ENCODE assay signal across 13 mouse cellular contexts in genomic region chr11:109476653-109477052, GRCm38 (mm10). TPM values are rescaled to one million over a fixed set of nuclear protein-coding genes. Genes with fewer than 3 reads are reported as not detected.
DNase-seq lines count a peak whose midpoint lies in the region; ATAC-seq and TF ChIP-seq lines count a peak whose summit lies in the region.
"Had no signal": no experiment of that assay in that cellular context is flagged by ENCODE, and none has a peak within 500 bp of the region (broad histone marks: within the 10 kb centered on the region; RNA-seq: fewer than 3 reads in every experiment).

No protein-coding gene starts in this region.

- H3K27me3 ChIP-seq in forebrain, embryonic 10.5 days (ENCODE audit: poor library complexity, severe bottlenecking): peaks cover 13% of the 10 kb centered on the region; the same call in 1 of the 2 replicates
- H3K27me3 ChIP-seq in forebrain, embryonic 16.5 days (replicated peaks; ENCODE audit: control insufficient read depth, insufficient read depth, low read length): no peaks in the 10 kb centered on the region
- H3K27me3 ChIP-seq in CH12.LX (replicated peaks): no peaks in the 10 kb centered on the region
- H3K27me3 ChIP-seq in hindbrain, embryonic 12.5 days: peaks cover 7% of the 10 kb centered on the region
- no peaks in the 10 kb centered on the region for H3K27me3 ChIP-seq in liver, embryonic 15.5 days

- H3K9ac ChIP-seq in forebrain, embryonic 16.5 days (replicated peaks; ENCODE audit: low read depth, low read length): no peak overlapping the region
- no peak overlapping the region for H3K9ac ChIP-seq in CH12.LX (ENCODE audit: insufficient read depth, low read depth)
- no peak overlapping the region for H3K9ac ChIP-seq in hindbrain, embryonic 12.5 days
- no peak overlapping the region for H3K9ac ChIP-seq in liver, embryonic 15.5 days
- H3K9ac ChIP-seq: kidney, embryonic 15.5 days had no signal

- WGBS in forebrain, embryonic 10.5 days: 41% methylated on average over 6 of the region's 6 CpGs
- WGBS in forebrain, embryonic 16.5 days: 24% methylated on average over 6 of the region's 6 CpGs
- WGBS in hindbrain, embryonic 12.5 days: 31% methylated on average over 6 of the region's 6 CpGs
- WGBS in liver, embryonic 15.5 days (ENCODE audit: insufficient replicate concordance): 23% methylated on average over 6 of the region's 6 CpGs

- no peak for TF ChIP-seq POLR2A in CH12.LX (IDR thresholded peaks at IDR 0.05; ENCODE audit: low read depth, low read length)

- no peak for DNase-seq in forebrain, embryonic 10.5 days (ENCODE audit: extremely low spot score, low spot score)
- peak; percentile 28 for DNase-seq in CH12.LX (ENCODE audit: extremely low read depth)
- no peak for DNase-seq in right cerebral cortex, postnatal 36 days (ENCODE audit: low spot score in 2 of 2)
- no peak for DNase-seq in lung, postnatal 14 days
- no peak for DNase-seq in adrenal gland, adult 18-20 months (ENCODE audit: low spot score in 2 of 2)
- DNase-seq: cerebellum, postnatal 10 days; spleen, adult 18-20 months; thymus, postnatal 25 days had no signal

- peak overlapping the region; percentile 85 for H3K27ac ChIP-seq in forebrain, embryonic 10.5 days
- H3K27ac ChIP-seq in forebrain, embryonic 16.5 days (ENCODE audit: low read length): no peak overlapping the region; the same call in 1 of the 2 replicates
- H3K27ac ChIP-seq in CH12.LX (ENCODE audit: insufficient read depth, low read depth): no peak overlapping the region
- H3K27ac ChIP-seq in hindbrain, embryonic 12.5 days: peak overlapping the region; percentile 64
- peak overlapping the region; percentile 66 for H3K27ac ChIP-seq in liver, embryonic 15.5 days (replicated peaks)
- H3K27ac ChIP-seq: kidney, embryonic 15.5 days; stomach, postnatal 0 days had no signal

- no peak for TF ChIP-seq RAD21 in CH12.LX (IDR thresholded peaks at IDR 0.05; ENCODE audit: low read depth, low read length)

- peaks cover 2% of the 10 kb centered on the region; the same call in 1 of the 2 replicates for H3K79me2 ChIP-seq in CH12.LX (replicated peaks; ENCODE audit: control insufficient read depth, extremely low read depth, insufficient read depth, poor library complexity, severe bottlenecking)

- ATAC-seq in forebrain, embryonic 16.5 days: no peak
- no peak for ATAC-seq in hindbrain, embryonic 12.5 days (ENCODE audit: low FRiP score)
- no peak for ATAC-seq in liver, embryonic 15.5 days (ENCODE audit: insufficient read depth)

- dilution Hi-C loops in CH12.LX (cut with MboI; ENCODE audit: extremely low pct_ligation_motif_present, extremely low pct_unique_long_range_greater_than_20kb, low sequenced_read_pairs): no loop called here

- TF ChIP-seq EP300 in CH12.LX (IDR thresholded peaks at IDR 0.05; ENCODE audit: low read length): peak; percentile 41; the same call in 1 of the 2 replicates

- in situ Hi-C loops in CH12.LX (cut with MboI; ENCODE audit: low pct_ligation_motif_present, low pct_unique_long_range_greater_than_20kb, low sequenced_read_pairs): no loop called here

- H3K4me2 ChIP-seq in forebrain, embryonic 16.5 days (ENCODE audit: low read length): no peak overlapping the region
- H3K4me2 ChIP-seq in CH12.LX (ENCODE audit: insufficient read depth, low read depth, poor library complexity, severe bottlenecking): 0 out of 2 replicates have a peak overlapping the region, but pooled peaks have one; percentile 5
- no peak overlapping the region for H3K4me2 ChIP-seq in hindbrain, embryonic 12.5 days (replicated peaks)
- no peak overlapping the region for H3K4me2 ChIP-seq in liver, embryonic 15.5 days
- H3K4me2 ChIP-seq: kidney, embryonic 15.5 days had no signal

- H3K9me3 ChIP-seq in forebrain, embryonic 10.5 days: no peaks in the 10 kb centered on the region
- H3K9me3 ChIP-seq in forebrain, embryonic 16.5 days (ENCODE audit: control insufficient read depth, low read length): no peaks in the 10 kb centered on the region
- no peaks in the 10 kb centered on the region for H3K9me3 ChIP-seq in CH12.LX (replicated peaks; ENCODE audit: low read length)
- no peaks in the 10 kb centered on the region for H3K9me3 ChIP-seq in hindbrain, embryonic 12.5 days (replicated peaks)
- no peaks in the 10 kb centered on the region for H3K9me3 ChIP-seq in liver, embryonic 15.5 days (replicated peaks)
- H3K9me3 ChIP-seq: kidney, embryonic 15.5 days had no signal

- H3K4me3 ChIP-seq in forebrain, embryonic 10.5 days: peak overlapping the region; percentile 16; the same call in 1 of the 2 replicates
- no peak overlapping the region for H3K4me3 ChIP-seq in forebrain, embryonic 16.5 days (replicated peaks; ENCODE audit: low read length)
- no peak overlapping the region for H3K4me3 ChIP-seq in CH12.LX (replicated peaks in 1 of 3; ENCODE audit: low read depth in 2 of 3, low read length in 2 of 3, poor library complexity in 1 of 3)
- H3K4me3 ChIP-seq in hindbrain, embryonic 12.5 days: no peak overlapping the region
- H3K4me3 ChIP-seq in liver, embryonic 15.5 days (replicated peaks): no peak overlapping the region
- H3K4me3 ChIP-seq: kidney, embryonic 15.5 days had no signal

- no peaks in the 10 kb centered on the region for H3K36me3 ChIP-seq in forebrain, embryonic 10.5 days (replicated peaks)
- H3K36me3 ChIP-seq in forebrain, embryonic 16.5 days (ENCODE audit: control insufficient read depth, insufficient read depth): no peaks in the 10 kb centered on the region
- H3K36me3 ChIP-seq in CH12.LX (replicated peaks in 1 of 2; ENCODE audit: control insufficient read depth in 1 of 2, insufficient read depth in 1 of 2, low read length in 1 of 2): no peaks in the 10 kb centered on the region
- no peaks in the 10 kb centered on the region for H3K36me3 ChIP-seq in hindbrain, embryonic 12.5 days
- no peaks in the 10 kb centered on the region for H3K36me3 ChIP-seq in liver, embryonic 15.5 days (replicated peaks)
- H3K36me3 ChIP-seq: kidney, embryonic 15.5 days had no signal

- peaks cover 73% of the 10 kb centered on the region for H3K4me1 ChIP-seq in forebrain, embryonic 10.5 days
- peaks cover 16% of the 10 kb centered on the region for H3K4me1 ChIP-seq in forebrain, embryonic 16.5 days (replicated peaks; ENCODE audit: control insufficient read depth, insufficient read depth, low read length)
- H3K4me1 ChIP-seq in CH12.LX (ENCODE audit: control insufficient read depth in 1 of 2, insufficient read depth in 2 of 2): peaks cover 21 to 50% of the 10 kb centered on the region in 2 experiments
- peaks cover 28% of the 10 kb centered on the region for H3K4me1 ChIP-seq in hindbrain, embryonic 12.5 days
- H3K4me1 ChIP-seq in liver, embryonic 15.5 days (replicated peaks): peaks cover 65% of the 10 kb centered on the region

- no peak for TF ChIP-seq CTCF in CH12.LX (conservative IDR thresholded peaks at IDR 0.05 in 1 of 2, IDR thresholded peaks at IDR 0.05 in 1 of 2; ENCODE audit: low read depth in 2 of 2, low read length in 2 of 2)

TF ChIP-seq in CH12.LX, 34 proteins besides CTCF, POLR2A, EP300 and RAD21:
- peak; percentile 77 for TF ChIP-seq ZKSCAN1 (IDR thresholded peaks at IDR 0.05; ENCODE audit: borderline replicate concordance, low read depth, low read length)
- TF ChIP-seq MXI1 (IDR thresholded peaks at IDR 0.05; ENCODE audit: low read depth, low read length): no peak
- peak; percentile 46; the same call in 1 of the 2 replicates for TF ChIP-seq MAZ (IDR thresholded peaks at IDR 0.05; ENCODE audit: low read depth, low read length)

RNA-seq across cellular contexts. Expression of gene Slc16a6, which starts 3.3 kb away (rescaled TPM):
- 6.5 and 6.8 TPM in 2 replicates for polyA plus RNA-seq in forebrain, embryonic 10.5 days (2016; fragmentation: Nextera tagmentation; extraction: Ambion mirVana)
- polyA plus RNA-seq in forebrain, embryonic 16.5 days (2015; fragmentation: Nextera tagmentation; extraction: Ambion mirVana): 4.1 and 5.4 TPM in 2 replicates
- 14.1 and 18.3 TPM in 2 replicates for total RNA-seq in CH12.LX (2012; rRNA removed)
- total RNA-seq in CH12.LX (2014; rRNA removed): 18.7 and 20.9 TPM in 2 replicates
- 18.9 and 24.2 TPM in 2 replicates for polyA plus RNA-seq in CH12.LX (2012; ENCODE audit: insufficient read length, low read depth)
- 4.0 and 4.6 TPM in 2 replicates for polyA plus RNA-seq in hindbrain, embryonic 12.5 days (2016; fragmentation: Nextera tagmentation; extraction: Ambion mirVana)
- polyA plus RNA-seq in liver, embryonic 15.5 days (2015; fragmentation: Nextera tagmentation; extraction: Ambion mirVana): 38.9 and 39.1 TPM in 2 replicates
- total RNA-seq in adrenal gland, adult 18-20 months (2021): under 1 TPM; 0.63 to 0.90 TPM

RNA-seq across cellular contexts. Expression of gene Arsg, which starts 3.5 kb away (rescaled TPM):
- polyA plus RNA-seq in forebrain, embryonic 10.5 days (2016; fragmentation: Nextera tagmentation; extraction: Ambion mirVana): 2.2 and 2.8 TPM in 2 replicates
- polyA plus RNA-seq in forebrain, embryonic 16.5 days (2015; fragmentation: Nextera tagmentation; extraction: Ambion mirVana): 3.2 and 4.1 TPM in 2 replicates
- 2.2 and 3.3 TPM in 2 replicates for total RNA-seq in CH12.LX (2012; rRNA removed)
- 1.3 and 1.4 TPM in 2 replicates for total RNA-seq in CH12.LX (2014; rRNA removed)
- 0.76 and 0.79 TPM in 2 replicates for polyA plus RNA-seq in CH12.LX (2012; ENCODE audit: insufficient read length, low read depth)
- 4.7 and 5.9 TPM in 2 replicates for polyA plus RNA-seq in hindbrain, embryonic 12.5 days (2016; fragmentation: Nextera tagmentation; extraction: Ambion mirVana)
- 3.4 and 3.7 TPM in 2 replicates for polyA plus RNA-seq in liver, embryonic 15.5 days (2015; fragmentation: Nextera tagmentation; extraction: Ambion mirVana)
- 1 to 10 TPM; 5.6 to 6.3 TPM for total RNA-seq in adrenal gland, adult 18-20 months (2021)

RNA-seq across cellular contexts. Expression of gene Amz2, which starts 50.9 kb away (rescaled TPM):
- 41.9 and 44.4 TPM in 2 replicates for polyA plus RNA-seq in forebrain, embryonic 10.5 days (2016; fragmentation: Nextera tagmentation; extraction: Ambion mirVana)
- 70.5 and 74.0 TPM in 2 replicates for polyA plus RNA-seq in forebrain, embryonic 16.5 days (2015; fragmentation: Nextera tagmentation; extraction: Ambion mirVana)
- total RNA-seq in CH12.LX (2012; rRNA removed): 19.7 and 23.3 TPM in 2 replicates
- total RNA-seq in CH12.LX (2014; rRNA removed): 22.3 and 24.5 TPM in 2 replicates
- 18.6 and 23.7 TPM in 2 replicates for polyA plus RNA-seq in CH12.LX (2012; ENCODE audit: insufficient read length, low read depth)
- 44.1 and 45.7 TPM in 2 replicates for polyA plus RNA-seq in hindbrain, embryonic 12.5 days (2016; fragmentation: Nextera tagmentation; extraction: Ambion mirVana)
- polyA plus RNA-seq in liver, embryonic 15.5 days (2015; fragmentation: Nextera tagmentation; extraction: Ambion mirVana): 10.8 and 11.1 TPM in 2 replicates
- total RNA-seq in adrenal gland, adult 18-20 months (2021): 10 to 100 TPM; 39.7 to 40.8 TPM

Comparison
In these comparisons a context has a peak if more than half of its experiments do, and no peak if none do; other contexts are left out.
1. H3K27ac ChIP-seq: peak in forebrain, embryonic 10.5 days (single experiment), hindbrain, embryonic 12.5 days (single experiment) and liver, embryonic 15.5 days (single experiment); none in forebrain, embryonic 16.5 days (single experiment) and CH12.LX (single experiment).